Mouse (Mus musculus): ENCODE results near the gene Ralgps2. TPM values are rescaled to one million over a fixed set of nuclear protein-coding genes. Genes with fewer than 3 reads are reported as not detected.

The Ralgps2 gene
- total RNA-seq (2021), result 10 to 100 TPM; 22.0 to 24.5 TPM

DNA sequence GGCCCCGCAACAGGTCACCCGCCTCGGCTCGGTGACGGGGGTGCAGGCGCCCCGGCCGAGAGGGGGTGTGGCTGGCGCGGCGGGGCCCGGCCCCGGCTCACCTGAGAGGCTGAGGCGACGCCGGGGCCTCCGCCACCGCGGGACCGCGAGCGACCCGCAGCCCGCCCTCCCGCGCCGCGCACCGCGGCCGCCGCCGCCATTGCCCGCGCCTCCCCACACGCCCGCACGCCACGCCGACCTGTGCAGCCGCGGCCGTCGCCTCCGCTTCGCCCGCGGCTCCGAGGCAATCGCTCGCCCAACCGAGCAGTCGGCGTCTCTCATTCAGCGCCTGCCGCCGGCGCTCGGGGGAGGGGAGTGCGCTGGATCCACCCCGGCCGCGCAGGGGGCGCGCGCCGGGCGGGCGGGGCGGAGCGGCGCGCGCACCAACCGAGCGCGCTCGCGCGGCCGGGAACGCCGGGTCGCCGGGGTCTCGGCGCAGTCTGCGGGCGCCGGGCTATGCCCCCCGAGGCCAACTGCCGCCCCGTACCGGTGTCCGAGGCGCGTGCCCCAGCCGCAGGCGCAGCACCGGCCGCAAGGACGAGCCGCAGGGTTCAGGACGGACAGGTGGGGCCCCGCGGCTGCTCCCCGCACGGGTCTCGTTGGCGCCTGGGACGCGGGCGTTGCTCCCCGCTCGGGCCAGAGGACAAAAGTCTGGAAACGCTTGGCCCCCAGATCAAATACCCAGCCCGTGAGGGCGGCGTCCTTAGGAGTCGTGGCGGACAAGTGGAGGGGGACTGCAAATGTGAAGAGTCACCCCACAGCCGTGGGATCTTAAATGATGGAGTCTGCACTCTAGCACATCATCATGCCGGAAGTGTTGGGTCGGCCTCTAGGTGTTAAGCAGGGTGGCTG lies at the start of gene Ralgps2:
TSS of gene Ralgps2 (minus strand) at position 376 of the 891 bp plus-strand sequence.
- peak; percentile 63 to 74 for DNase-seq
- intact Hi-C loops (cut with DNase I), result loop anchor here (5.0 kb wide), 1 partner anchor 138 kb away; no protein-coding TSS in a partner anchor

DNA sequence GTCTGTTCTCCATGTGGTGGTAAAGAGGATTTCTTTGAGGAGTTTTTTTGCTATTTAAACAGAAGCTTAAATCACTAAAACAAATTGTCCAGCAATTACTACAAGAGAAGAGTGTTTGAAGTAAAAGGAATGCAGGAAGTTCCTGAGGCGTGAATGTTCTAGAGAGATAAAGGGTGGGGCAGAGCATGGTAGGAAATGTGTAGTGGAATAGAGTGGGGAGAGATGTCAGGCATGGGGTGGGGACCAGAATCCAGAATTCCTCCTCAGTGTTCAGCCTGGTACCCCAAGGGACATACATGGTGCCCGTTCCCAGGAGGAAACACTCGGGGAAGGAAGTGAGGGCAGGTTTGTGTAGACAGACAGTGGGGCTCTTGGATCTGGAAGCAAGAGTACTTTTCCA lies 48.1 kb upstream of the Ralgps2 start:
- no peak for DNase-seq
- intact Hi-C loops (cut with DNase I), result no loop called here

DNA sequence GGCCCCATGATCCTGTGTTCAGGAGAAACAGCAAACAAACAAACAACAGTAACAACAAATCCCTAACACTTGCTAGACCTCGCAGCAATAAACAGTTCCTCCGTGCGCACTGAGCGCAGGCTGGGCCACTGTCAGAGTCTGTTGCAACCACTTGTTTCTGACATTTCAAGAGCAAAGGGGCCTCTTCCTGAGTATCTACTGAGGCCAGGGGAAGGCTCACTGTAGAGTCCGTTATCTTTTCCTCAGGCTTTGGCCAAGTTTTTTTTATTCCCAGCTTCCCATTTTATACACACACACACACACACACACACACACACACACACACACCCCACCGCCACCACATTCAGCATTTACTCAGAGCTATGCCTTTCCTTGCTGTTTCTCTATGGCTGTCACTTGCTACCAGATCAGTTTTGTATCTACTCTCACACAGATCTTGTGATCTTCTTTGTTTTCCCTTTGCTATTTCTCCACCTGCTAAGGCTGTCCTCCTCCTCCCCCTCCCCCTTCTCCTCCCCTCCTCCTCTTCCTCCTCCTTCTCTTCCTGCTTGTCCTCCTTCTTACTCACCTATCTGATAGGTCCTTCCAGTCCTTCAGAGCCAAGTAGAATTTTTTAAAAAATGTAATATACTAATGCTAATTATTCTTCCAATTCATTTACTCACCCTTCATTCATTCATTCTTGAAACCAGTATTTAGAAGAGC lies 47.4 kb upstream of the Ralgps2 start:
- intact Hi-C loops (cut with DNase I), result no loop called here
- no peak for DNase-seq

DNA sequence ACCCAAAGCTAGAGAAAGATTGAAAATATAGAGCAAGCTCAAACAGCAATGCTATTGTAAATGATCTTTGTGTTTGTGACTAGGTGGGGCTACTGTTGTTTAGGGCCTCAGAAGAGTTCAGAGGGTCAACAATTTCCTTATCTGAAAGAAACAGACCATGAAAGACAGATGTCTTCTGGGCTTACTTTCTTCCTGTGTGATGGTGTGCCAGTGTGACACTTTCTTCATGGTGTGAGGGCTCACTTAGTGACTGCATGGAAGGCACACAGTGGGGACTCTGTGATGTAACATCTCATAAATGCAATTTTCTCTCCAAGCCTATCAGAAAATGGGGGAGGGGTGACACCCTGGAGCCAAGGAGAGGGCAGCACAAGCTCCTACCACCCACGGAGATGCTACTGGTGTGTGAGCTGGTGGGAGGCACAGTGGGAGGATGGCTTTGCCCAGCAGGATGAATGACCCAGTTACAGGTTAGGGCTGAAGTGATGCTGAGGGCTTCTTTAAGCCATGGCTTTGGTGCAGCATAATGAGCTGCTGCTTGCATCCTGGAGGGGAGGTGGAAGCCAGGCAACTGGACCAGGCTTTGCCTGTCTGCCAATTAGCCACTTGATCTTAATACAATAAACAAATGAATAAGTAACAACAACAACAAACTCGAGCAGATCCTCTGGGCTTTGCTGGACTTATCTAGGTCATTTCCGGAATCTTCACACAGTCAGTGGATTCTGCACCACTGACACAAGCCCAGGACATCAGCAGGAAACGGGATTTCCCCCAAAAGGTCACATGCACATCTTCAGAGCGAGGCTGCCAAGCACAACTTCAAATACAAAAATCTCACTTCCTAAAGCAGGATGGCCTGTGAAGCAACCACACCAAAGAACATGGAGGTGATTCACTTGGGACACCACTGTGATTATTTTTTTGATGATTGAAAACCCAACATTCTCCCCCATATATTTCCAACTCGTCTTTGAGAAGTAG lies 46.5 kb upstream of the Ralgps2 start:
- peak in 1 of 2 experiments; percentile 24 for DNase-seq
- intact Hi-C loops (cut with DNase I), result no loop called here

DNA sequence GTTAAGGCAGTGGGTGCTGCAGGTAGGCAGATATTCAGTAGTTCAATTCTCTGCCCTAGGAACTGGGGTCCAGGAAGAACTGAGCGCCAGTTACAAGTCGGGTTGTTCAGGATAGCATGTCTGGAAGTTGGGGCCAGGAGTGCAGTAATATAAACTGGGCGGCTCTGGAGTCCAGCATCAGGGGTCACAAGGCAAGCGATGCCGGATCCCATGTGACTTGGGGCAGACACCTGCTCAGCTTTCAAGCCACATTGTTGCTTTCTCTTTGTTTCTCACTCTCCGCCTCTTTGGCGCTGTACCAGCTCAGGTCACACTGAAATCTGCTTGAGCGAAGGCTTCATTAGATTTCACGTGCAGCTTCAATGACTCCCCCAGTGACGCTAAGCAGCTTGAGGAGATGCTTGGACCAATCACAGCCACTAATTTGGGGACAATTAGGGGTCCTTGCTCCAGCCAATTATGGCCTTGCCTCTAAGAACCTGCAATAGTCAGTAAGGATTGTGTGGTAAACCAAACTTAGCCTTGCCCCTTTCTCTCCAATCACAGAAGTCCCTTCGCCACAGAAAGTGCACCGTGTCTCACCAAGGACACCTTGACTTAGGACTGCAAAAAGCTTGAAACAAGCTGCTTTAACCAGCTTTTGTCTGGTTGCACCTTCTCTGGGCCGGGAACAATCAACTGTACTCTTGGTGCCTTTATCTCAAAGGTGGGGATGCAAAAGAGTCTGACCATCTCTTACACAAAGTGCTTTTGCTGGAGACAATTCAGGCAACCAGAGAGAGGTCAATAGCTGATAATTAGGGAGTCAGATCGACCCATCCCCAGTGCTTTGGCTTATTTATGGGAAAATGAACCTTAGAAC lies 43.8 kb upstream of the Ralgps2 start:
- intact Hi-C loops (cut with DNase I), result no loop called here
- no peak for DNase-seq

DNA sequence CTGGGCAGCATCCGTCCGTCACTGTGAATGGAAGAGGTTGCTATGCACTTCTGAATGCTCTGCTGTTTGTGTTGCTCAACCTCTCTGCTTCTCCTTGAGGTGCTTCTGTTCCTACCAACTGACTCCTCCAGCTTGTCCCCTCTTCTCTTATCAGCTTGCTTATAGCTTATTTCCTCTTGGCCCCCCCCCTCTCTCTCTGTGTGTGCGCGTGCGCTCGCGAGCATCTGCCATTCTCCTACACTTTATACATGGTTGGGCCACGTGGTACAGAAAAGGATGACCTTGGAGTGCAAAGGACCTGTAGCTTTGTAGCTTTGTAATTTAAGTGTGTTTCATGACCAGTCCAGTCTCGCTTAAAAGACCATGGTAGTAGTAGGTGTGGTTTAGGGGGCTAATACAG lies 42.5 kb upstream of the Ralgps2 start:
- intact Hi-C loops (cut with DNase I), result no loop called here
- DNase-seq, result no peak

DNA sequence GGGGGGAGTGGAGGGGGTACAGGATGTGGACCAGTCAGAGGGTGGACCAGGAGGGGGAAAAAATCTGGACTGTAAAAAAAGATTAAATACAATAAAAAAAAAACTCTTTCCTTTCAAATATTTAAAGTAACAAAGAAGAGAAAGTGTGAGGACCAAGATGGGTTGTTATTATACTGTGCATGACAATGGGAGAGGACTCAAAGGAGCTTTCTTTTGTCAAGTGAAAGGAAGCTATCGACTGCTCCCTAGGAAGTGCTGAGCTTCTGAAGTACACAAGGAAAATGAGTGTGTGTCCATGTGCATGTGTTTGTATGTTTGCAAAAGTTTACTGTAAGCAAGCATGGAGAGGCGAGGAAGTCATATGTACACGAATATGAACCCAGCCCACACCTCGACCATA lies 40.3 kb upstream of the Ralgps2 start:
- intact Hi-C loops (cut with DNase I), result no loop called here
- DNase-seq, result no peak

DNA sequence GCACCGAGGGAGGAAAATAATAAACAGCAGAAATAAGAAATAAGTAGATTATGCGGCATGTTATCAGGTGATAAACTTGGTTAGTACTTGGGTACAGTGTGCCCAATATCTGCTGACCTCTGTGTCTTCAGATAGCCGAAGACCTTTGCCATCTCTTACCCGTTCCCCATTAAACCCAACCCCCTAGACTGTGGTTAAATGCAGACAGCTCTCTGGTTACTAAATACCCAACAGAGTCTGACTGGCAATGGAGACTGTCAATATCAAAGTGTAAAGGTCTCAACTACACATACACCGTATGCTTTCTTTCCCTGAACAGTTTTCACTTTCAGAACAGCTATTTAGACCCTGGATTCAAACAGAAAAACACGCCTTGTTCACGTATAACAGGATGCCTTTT lies 39.2 kb upstream of the Ralgps2 start:
- DNase-seq, result no peak
- intact Hi-C loops (cut with DNase I), result no loop called here

DNA sequence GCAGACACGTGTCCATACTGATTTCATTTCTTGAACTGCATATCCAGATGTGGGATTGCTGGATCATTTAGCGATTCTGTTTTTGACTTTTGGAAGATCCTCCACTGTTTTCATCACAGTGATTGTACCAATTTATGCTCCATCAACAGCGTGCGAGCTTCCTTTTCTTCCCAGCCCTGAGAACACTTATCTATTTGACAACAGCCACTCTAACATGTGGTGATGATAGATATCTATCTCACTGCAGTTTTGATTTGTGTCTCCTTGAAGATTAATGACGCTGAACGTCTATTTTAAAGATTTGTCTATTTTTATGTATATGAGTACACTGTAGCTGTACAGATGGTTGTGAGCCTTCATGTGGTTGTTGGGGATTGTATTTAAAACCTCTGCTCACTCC lies 34.4 kb upstream of the Ralgps2 start:
- intact Hi-C loops (cut with DNase I), result no loop called here
- DNase-seq, result no peak

DNA sequence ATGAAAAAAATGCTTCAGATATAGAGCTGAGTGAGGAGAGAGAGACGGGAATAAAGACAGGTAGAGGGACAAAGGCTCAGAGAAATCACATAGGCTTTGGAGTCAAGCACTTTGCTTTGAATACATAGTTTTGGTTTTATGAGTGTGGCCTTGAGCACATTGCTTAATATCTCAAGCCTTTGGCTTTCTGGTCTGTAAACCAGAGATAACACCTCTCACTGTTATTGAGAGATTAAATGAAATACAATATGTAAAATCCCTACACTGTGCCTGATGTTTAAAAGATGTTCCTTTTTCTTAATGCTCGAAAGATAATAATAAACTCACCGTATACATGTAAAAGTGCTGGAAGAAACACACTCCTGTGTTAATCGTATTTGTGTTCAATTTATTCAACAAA lies 33.0 kb upstream of the Ralgps2 start:
- intact Hi-C loops (cut with DNase I), result no loop called here
- no peak for DNase-seq

DNA sequence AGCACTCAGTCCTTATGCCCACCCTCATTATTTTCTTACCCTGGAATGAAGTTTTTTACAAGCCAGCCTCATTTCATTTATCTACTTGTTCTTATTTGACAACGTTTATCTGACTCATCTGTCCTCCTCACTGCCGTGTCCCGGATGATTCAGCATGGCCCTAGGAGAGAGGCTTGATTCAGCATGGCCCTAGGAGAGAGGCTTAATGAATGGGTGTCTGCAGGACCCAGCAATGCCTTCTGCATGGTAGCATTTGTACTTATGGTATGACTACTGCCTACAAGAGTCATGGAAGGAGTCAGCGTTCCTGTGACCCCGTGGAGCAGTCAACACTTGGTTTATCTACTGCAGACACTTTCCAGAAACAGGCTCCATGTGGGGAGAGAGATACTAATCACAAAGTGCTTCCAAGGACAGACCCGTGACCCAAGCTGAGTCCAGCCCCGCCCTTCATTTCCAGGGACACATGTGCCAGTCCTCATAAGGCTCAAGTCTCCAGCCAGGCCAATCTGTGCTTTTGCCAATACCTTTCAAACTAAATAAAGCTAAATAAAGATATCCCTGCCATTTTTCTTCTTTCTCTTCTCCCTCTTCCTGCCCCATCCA lies 31.9 kb upstream of the Ralgps2 start:
- intact Hi-C loops (cut with DNase I), result no loop called here
- DNase-seq, result no peak

DNA sequence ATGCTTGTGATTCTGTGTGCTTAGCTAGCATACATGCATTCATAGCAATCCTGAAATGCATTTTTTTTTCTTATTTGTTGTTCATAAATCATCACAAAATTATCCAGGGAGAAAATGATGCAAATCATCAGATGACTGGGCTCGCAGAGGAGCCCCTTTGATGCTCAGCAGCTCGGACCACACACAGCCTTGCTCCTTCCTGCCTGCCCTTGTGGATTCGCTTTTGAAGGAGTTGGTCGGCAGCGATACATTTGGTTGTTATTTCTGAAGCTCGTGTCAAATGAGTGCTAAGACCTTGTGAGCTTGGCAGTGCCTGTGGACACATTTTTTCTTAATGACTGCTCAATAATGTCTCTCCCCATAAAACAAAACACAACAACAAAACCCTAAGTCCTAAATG lies 31.2 kb upstream of the Ralgps2 start:
- no peak for DNase-seq
- intact Hi-C loops (cut with DNase I), result no loop called here

DNA sequence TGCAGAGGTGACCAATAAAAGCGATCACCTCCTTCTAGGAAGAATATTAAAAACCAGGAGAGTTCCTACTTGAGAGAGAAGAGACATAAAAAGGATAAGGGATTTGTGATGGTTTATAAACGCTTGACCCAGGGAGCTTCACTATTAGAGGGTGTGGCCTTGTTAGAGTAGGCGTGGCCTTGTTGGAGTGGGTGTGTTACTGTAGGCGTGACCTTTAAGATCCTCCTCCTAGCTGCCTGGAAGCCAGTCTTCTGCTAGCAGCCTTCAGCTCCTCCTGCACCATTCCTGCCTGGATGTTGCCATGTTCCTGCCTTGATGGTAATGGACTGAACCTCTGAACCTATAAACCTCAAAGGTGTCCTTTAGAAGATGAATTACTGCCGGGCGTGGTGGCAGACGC lies 28.7 kb upstream of the Ralgps2 start:
- intact Hi-C loops (cut with DNase I), result no loop called here
- DNase-seq, result no peak

DNA sequence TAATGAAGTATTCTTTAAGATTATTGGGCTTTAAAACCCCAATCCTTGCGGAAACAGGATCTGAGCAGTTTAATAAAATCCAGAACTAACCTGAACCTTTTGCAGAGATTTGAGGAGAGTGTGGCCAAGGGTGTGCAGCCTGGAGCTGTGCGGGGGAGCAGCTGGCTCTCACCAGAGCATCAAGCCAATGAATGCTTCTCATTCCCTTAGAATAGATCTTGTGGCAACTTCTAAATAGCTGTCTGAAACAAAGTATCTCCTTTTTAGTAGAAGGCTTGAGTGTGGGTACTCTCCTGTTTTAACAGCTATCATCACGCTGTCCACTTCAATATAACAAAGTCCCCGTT lies 25.1 kb upstream of the Ralgps2 start:
- intact Hi-C loops (cut with DNase I), result no loop called here
- no peak for DNase-seq

DNA sequence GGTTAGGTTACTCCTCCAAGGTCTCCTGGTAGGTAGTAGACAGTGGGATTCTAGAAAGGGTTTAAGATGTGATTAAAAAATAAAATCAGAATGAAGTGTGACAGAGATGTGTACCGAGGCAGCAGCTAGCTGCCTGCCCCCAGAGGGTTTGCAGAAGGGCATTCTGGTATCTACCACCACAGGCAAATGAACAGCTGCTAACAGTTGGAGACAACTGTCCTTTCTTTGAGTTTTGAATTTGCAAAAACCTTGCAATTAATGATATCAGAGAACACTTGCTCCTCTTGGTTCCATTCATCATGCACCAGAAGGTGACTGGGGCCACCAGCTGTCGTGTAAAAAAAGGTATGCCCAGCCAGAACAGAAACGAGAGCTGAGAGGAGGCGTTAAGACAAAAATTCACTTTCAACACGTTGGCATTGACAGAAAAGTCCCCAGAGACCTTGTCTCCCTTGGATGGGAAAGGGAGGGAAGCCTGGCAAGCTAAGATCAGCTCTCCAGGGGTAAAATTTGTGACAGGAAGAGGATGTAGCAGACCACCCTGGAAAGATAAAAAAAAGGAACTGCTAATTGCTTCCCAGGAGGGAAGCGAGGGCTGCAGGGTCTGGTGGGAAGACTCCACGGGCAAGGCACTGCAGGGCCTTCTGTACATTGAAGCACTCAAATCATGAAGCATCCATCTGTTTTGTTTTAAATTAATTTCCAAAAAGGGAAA lies 24.6 kb upstream of the Ralgps2 start:
- intact Hi-C loops (cut with DNase I), result no loop called here
- no peak for DNase-seq

DNA sequence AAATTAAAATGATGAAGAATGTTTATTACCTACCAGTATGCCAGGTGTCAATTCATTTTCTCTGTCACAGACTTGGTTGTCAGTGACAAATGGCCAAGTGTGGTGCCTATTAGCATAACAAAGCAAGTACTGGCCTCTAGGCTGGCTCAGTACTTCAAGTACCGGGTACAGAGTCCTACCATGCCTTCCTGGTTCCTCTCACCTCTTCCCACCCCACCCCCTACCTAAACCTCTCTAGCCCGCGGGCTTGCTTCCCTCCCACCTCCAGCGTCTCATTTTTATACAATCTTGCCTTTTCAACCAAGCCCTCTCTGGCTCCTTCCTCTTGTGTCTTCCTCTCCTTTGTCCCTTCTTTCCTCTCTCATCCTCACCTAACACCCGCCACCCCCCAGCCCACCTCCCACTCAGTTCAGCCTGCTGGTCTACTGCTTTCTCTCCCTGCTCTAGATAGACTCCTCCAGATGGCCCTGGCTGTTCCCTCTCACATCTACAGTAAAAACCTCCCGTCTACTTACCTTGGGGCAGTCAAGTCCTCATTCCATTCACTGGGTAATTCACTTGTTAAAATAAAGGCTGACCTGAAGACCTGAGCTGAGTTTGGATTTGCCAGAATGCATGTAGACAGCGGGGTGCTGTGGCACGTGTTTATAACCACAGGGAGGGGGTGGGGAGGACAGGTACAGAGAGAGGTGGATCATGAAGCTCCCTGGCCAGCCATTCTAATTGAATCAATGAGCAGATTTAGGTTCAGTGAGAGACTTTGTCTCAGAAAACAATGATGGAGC lies 22.2 kb upstream of the Ralgps2 start:
- intact Hi-C loops (cut with DNase I), result no loop called here
- no peak for DNase-seq

DNA sequence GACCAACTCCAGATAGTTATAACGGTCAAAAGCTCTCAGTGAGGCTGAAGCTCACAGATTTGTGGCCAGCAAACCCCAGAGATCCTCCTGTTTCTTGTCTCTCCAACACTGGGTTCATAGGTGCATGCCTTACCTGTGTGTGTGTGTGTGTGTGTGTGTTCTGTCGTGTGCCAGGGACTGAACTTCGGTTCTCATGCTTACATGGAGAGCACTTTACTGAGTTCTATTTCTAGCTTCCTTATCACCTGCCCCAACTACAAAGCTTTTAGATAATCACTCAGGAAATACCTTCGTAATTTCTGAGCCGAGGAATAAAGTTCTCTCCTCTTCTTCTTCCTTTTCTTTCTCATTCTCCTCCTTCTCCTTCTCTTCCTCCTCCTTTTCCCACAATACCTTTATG lies 19.6 kb upstream of the Ralgps2 start:
- no peak for DNase-seq
- intact Hi-C loops (cut with DNase I), result no loop called here

DNA sequence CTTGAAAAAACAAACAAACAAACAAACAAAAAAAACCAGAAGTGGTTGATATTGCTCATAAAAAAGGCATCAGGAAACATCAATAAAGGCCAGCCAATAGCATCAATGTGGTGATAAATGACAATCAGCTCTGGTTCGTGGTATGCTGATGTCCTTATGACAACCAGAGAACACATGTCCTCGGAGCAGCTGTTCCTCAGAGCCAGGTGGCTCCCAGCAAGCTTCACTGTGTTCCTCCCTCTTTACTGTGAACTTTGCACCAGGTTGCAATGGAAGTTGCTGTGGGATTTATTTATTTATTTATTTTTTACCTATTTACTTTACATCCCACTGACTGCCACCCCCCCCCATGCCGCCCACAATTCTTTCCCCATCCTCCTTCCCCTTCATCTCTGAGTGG lies 17.9 kb upstream of the Ralgps2 start:
- intact Hi-C loops (cut with DNase I), result no loop called here
- DNase-seq, result no peak

Data from heart, postnatal 10 days (tissue).